Mouse (Mus musculus): ENCODE data around the gene Zfand2a. TPM values are rescaled to one million over a fixed set of nuclear protein-coding genes. Genes with fewer than 3 reads are reported as not detected.

Gene Zfand2a
- total RNA-seq, 2 experiments from 2014 or later = 54.6 to 57.6 TPM

GRCm38 (mm10) chr5:139433842-139434568, 50.3 kb downstream of the Zfand2a start:
- DNase-seq (ENCODE audit: low spot score in 2 of 2) = no peak

DNA sequence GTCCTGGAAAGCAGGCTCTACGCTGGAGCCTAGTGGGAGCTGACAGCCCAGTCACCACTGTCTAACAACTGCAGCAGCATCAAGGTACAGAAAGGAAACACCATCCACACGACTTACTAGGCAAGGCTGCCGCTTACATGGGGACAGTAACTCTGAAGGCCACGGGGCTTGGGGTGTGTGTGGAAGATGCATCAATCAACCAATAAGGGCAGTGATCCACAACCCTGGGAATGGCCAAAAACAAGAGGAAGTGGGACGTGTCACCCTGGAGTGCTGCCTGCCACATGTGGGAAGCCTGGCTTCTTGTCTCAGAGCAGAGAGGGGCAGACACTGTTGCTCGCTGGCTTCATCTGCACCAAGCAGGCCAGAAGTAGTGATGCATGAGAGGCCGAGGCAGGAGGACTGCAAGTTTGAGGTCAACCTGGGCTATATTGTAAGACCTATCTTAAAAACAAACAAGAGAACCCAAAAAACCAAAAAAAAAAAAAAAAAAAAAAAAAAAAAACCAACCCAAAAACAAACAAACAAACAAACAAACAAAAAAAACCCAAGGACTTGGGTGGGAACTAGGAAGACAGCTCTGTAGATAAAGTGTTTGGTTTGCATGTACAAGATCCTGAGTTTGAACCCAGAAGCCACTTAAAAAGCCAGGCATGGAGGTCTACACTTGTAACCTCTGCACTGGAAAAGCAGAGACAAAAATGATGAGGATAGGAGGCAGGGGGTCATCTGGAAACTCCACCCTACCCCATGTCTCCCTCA, 51.4 kb downstream of the Zfand2a start:
- DNase-seq (ENCODE audit: low spot score in 2 of 2) = no peak

DNA sequence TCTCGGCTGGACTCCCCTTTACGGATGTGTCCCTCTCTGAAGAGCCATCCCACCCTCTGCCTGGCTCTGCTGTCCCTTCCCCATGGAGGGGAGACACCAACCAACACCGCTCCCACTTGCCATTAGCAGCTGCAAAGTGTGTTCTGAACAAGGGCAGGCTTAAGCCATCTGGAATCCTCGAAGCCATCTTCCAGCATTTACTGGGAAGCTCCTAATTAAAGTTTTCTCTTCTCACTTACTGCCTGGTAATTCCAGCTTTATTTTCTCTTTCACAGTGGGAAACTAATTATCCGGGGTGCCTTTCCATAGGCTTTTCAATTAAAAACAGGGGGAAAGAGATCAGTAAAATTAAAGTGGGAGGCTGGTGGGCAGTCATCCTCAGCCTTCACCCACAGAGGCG, 52.0 kb downstream of the Zfand2a start:
- no peak for DNase-seq (ENCODE audit: low spot score in 2 of 2)

- DNase-seq (ENCODE audit: low spot score in 2 of 2) = peak in 1 of 2 experiments; percentile 47
Measured at GRCm38 (mm10) chr5:139429818-139430341, 54.5 kb downstream of the Zfand2a start.

DNA sequence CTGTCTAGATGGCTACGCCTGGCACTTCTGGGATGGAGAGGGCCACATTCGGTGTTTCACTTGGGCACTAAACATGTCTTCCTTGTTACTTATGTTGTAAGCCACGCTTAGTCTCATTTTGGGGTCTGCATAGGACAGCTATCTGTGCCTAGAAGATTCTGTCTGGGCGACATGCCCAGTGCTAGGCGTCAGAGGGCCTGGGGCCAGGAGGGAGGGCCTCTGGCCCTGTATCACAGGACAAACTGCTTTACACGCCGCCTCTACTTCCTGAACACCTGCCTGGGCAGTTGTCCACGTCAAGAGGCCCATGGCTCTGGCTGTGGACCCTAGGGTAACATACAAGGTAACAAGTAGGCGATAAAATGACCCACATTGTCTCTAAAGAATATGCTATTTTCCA, 56.4 kb downstream of the Zfand2a start:
- no peak for DNase-seq (ENCODE audit: low spot score in 2 of 2)

- DNase-seq (ENCODE audit: low spot score in 2 of 2) = no peak
Measured at GRCm38 (mm10) chr5:139427001-139427400, 57.3 kb downstream of the Zfand2a start.

- DNase-seq (ENCODE audit: low spot score in 2 of 2) = no peak
Measured at GRCm38 (mm10) chr5:139425198-139425597, 59.2 kb downstream of the Zfand2a start.

- no peak for DNase-seq (ENCODE audit: low spot score in 2 of 2)
Measured at GRCm38 (mm10) chr5:139423026-139423865, 61.1 kb downstream of the Zfand2a start, which contains the start of gene Gper1. Gper1 (plus strand) TSS chr5:139423151.

Other genes with a start within 250 kb of the Zfand2a start
- 10 to 100 TPM; 50.0 to 52.4 TPM for gene Get4, start 232.2 kb downstream of the Zfand2a start, total RNA-seq (2021)
- 100 to 1,000 TPM; 229 to 237 TPM for gene Adap1, start 158.9 kb downstream of the Zfand2a start, total RNA-seq (2021)
- 10 to 100 TPM; 66.8 to 67.7 TPM for gene Cox19, start 133.1 kb downstream of the Zfand2a start, total RNA-seq (2021)
- gene Cyp2w1, start 131.9 kb downstream of the Zfand2a start, total RNA-seq (2021) = not detected
- 10 to 100 TPM; 10.6 to 13.0 TPM for gene Gpr146, start 106.9 kb downstream of the Zfand2a start, total RNA-seq (2021)
- under 1 TPM in 1 of 2 experiments, not detected in 1; 0.33 TPM for gene C130050O18Rik, start 79.3 kb downstream of the Zfand2a start, total RNA-seq (2021)
- 1 to 10 TPM; 2.8 to 3.0 TPM for gene Gper1, start 61.4 kb downstream of the Zfand2a start, total RNA-seq (2021)
- gene 3110082I17Rik, start 24.0 kb downstream of the Zfand2a start, total RNA-seq (2021) = 10 to 100 TPM; 14.1 to 14.6 TPM
- under 1 TPM; 0.23 to 0.30 TPM for gene Uncx, start 58.9 kb upstream of the Zfand2a start, total RNA-seq (2021)